Mouse (Mus musculus) CD4-positive, CD25-positive, alpha-beta regulatory T cell, adult 9 weeks (primary cell): ENCODE measurements around the gene Fyb2. TPM values are rescaled to one million over a fixed set of nuclear protein-coding genes. Genes with fewer than 3 reads are reported as not detected.

ENCODE experiments used
- polyA plus RNA-seq: library from polyadenylated mRNA; unstranded; fragments of 100-300 nt; shearing (Covaris generic); gene quantifications from one replicate; pipeline ENCODE4 v1.2.1, GENCODE M21; 2017

The Fyb2 gene
- not detected for polyA plus RNA-seq

GRCm38 (mm10) chr4:104913291-104914129 is at the start of gene Fyb2:
Gene Fyb2 (plus strand): TSS chr4:104913456.

GRCm38 (mm10) chr4:104876323-104876722 is 36.9 kb upstream of the Fyb2 start, which contains the start of gene C8a:
Gene C8a (minus strand): TSS chr4:104876398.

Other genes starting within 250 kb of the Fyb2 start
- gene C8b, start 147.1 kb upstream of the Fyb2 start, polyA plus RNA-seq: not detected
- not detected for gene Gm17662, start 56.1 kb upstream of the Fyb2 start, polyA plus RNA-seq
- gene C8a, start 37.1 kb upstream of the Fyb2 start, polyA plus RNA-seq: not detected
- gene Prkaa2, start 196.4 kb downstream of the Fyb2 start, polyA plus RNA-seq: not detected
- not detected for gene Plpp3, start 243.9 kb downstream of the Fyb2 start, polyA plus RNA-seq